Mouse (Mus musculus): ENCODE measurements around the gene 1300017J02Rik.
A peak's percentile ranks its signal among the peaks of the same experiment; 100 is the strongest.
"Not testable (repeated sequence)": the region's sequence is repeated elsewhere in the genome, so short reads cannot be mapped to it uniquely, and the experiment has no call there.

1300017J02Rik gene

GRCm38 (mm10) chr9:103304927-103305326 lies at the start of gene 1300017J02Rik, which contains the start of gene Topbp1:
Gene 1300017J02Rik, minus strand, starts transcription at chr9:103305082.
Gene Topbp1, plus strand, starts transcription at chr9:103305215.
- DNase-seq: peak; percentile 86

- DNase-seq: not testable (repeated sequence)
These were observed 48.8 kb upstream of the 1300017J02Rik start for GRCm38 (mm10) chr9:103353500-103354260.

GRCm38 (mm10) chr9:103348791-103349190 lies 43.9 kb upstream of the 1300017J02Rik start:
- DNase-seq: no peak

- DNase-seq: no peak
These were observed 43.2 kb upstream of the 1300017J02Rik start for GRCm38 (mm10) chr9:103347996-103348490.

GRCm38 (mm10) chr9:103347045-103347444 lies 42.2 kb upstream of the 1300017J02Rik start:
- DNase-seq: no peak

GRCm38 (mm10) chr9:103336912-103337311 lies 32.0 kb upstream of the 1300017J02Rik start:
- DNase-seq: no peak

GRCm38 (mm10) chr9:103332663-103333062 lies 27.8 kb upstream of the 1300017J02Rik start:
- DNase-seq: no peak

GRCm38 (mm10) chr9:103326449-103326848 lies 21.6 kb upstream of the 1300017J02Rik start:
- DNase-seq: no peak

- no peak for DNase-seq
These were observed 19.8 kb upstream of the 1300017J02Rik start for GRCm38 (mm10) chr9:103324678-103325077.

GRCm38 (mm10) chr9:103309832-103310231 lies 5.0 kb upstream of the 1300017J02Rik start:
- no peak for DNase-seq

GRCm38 (mm10) chr9:103305332-103306041 lies 605 bp upstream of the 1300017J02Rik start:
- no peak for DNase-seq

GRCm38 (mm10) chr9:103302666-103303065 lies 2.2 kb downstream of the 1300017J02Rik start:
- DNase-seq: peak; percentile 32

GRCm38 (mm10) chr9:103302239-103302638 lies 2.6 kb downstream of the 1300017J02Rik start:
- no peak for DNase-seq

GRCm38 (mm10) chr9:103301086-103301485 lies 3.8 kb downstream of the 1300017J02Rik start:
- no peak for DNase-seq

GRCm38 (mm10) chr9:103294507-103294906 lies 10.4 kb downstream of the 1300017J02Rik start:
- DNase-seq: no peak

GRCm38 (mm10) chr9:103288489-103289180 lies 16.2 kb downstream of the 1300017J02Rik start:
- no peak for DNase-seq

GRCm38 (mm10) chr9:103287840-103288488 lies 16.9 kb downstream of the 1300017J02Rik start:
- no peak for DNase-seq

GRCm38 (mm10) chr9:103286901-103287422 lies 17.9 kb downstream of the 1300017J02Rik start:
- no peak for DNase-seq

- no peak for DNase-seq
These were observed 18.5 kb downstream of the 1300017J02Rik start for GRCm38 (mm10) chr9:103286396-103286795.

- no peak for DNase-seq
These were observed 28.0 kb downstream of the 1300017J02Rik start for GRCm38 (mm10) chr9:103276876-103277275.

- no peak for DNase-seq
These were observed 29.2 kb downstream of the 1300017J02Rik start for GRCm38 (mm10) chr9:103275676-103276075.

GRCm38 (mm10) chr9:103274819-103275218 lies 30.1 kb downstream of the 1300017J02Rik start:
- DNase-seq: no peak
